Mouse (Mus musculus) left cerebral cortex, postnatal 4 days (tissue): ENCODE data around the gene Cd4. TPM values are rescaled to one million over a fixed set of nuclear protein-coding genes. Genes with fewer than 3 reads are reported as not detected.

ENCODE experiments used
- DNase-seq: peaks from one replicate; pipeline ENCODE4 v3.0.0-alpha.2; 2022
- intact Hi-C: fragments of 180-260 bp; cut with DNase I; formaldehyde crosslinking; loops from one replicate; pipeline ENCODE4 v1.15.1; 2025
- total RNA-seq, 2 experiments: library from RNA; stranded (reverse); gene quantifications; 2 replicates each; pipeline ENCODE4 v1.2.3; 2021

Cd4 gene
- 1 to 10 TPM in 1 of 2 experiments, under 1 TPM in 1; 0.52 to 1.2 TPM for total RNA-seq

DNA sequence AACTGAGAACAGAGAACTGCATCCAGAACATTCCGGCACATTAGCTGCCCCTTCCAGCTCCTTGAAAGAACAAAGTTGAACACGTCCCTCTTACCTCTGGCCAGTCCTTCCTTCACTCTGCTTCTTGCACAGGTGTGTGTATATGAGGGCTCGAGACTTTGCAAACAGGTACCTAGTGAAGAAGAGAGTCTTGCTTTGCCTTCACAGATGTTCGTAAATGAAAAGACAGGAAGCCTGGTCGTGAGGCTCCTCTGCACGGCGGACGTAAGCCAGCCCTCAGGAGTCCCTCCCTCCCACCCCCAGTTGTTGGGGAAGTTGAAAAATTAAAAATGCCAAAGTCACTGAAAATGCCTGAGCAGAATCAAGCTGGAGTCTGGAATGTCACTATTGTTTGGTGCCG lies at the start of gene Cd4:
Cd4 (minus strand) TSS at position 236 of the 400 bp plus-strand sequence.
- intact Hi-C loops: no loop called here
- DNase-seq: no peak

DNA sequence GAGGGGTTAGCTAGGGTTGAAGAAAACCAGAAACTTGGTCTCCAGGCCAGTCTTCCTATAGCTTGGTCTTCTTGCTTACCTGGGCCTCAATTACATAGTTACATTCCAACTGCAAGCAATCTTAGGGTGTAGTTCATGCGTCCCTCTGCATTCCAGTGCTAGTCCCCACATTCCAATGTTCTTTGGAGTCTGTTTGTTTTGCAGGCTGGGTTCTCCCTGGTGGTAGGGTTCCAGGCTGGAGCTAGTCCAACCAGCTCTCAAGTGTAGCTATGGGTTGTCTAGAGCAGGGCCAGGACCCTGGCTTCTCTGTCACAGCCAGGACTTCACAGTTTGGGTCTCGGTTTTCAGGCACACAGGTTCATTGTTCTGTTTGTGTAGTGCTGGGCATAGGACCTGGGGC lies 49.5 kb upstream of the Cd4 start:
- DNase-seq: no peak
- intact Hi-C loops: no loop called here

DNA sequence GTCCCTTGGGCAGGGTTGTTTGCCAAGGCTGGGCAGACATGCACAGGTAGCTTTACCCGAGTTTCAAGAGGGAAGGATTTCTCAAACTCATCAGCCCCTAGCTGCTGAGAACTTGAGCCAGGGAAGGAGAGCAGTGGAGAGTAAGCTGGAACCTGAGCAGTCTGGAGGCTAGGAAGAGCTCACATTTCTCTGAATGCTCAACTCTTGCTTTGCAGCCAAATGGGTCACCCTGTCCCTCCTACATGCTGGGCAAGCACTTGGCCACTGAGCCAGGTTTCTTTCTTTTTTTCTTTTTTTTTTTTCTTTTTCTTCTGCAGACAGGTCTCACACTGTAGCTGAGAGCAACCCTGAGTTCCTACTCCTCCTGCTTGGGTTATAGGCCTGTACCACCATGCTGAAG lies 48.7 kb upstream of the Cd4 start:
- intact Hi-C loops: no loop called here
- DNase-seq: no peak

DNA sequence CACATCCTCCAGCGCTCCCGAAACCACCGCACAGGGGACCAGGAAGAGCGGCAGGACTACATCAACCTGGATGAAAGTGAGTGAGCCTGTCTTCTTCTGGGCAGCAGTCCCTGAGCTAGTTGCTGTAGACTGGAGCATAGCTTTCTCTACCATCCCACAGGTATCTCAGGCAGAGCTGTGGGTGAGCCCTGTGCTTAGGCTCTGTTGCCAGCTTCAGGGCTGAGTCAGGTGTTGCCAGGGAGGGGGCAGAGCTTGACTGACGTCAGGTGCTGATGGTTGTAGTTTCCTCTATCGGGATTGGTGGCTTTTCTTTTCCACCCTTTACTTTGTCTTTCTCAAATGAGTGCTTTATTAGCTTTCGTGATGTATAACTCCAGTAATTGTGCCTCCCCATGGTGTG lies 46.6 kb upstream of the Cd4 start:
- intact Hi-C loops: loop anchor here (5.0 kb wide), 1 partner anchor 72 kb away; the partner anchor contains the start of gene Gpr162
- DNase-seq: no peak

DNA sequence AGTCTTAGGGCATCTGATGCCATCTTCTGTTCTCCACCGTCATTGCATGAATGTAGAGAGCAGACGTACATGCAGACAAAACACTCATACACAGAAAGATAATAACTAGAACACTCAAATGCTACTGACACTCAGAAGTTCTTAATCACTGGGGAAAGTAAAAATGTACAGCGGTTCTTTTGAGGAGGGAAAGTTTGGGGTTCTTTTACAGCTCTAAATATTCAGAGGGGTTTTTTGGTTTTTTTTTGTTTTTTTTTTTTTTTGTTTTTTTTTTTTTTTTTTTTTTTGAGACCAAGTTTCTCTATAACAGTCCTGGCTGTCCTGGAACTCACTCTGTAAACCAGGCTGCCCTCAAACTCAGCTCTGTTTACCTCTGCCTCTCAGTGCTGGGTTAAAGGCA lies 45.1 kb upstream of the Cd4 start:
- intact Hi-C loops: loop anchor here (5.0 kb wide), 1 partner anchor 71 kb away; the partner anchor contains the start of gene Gpr162
- no peak for DNase-seq

DNA sequence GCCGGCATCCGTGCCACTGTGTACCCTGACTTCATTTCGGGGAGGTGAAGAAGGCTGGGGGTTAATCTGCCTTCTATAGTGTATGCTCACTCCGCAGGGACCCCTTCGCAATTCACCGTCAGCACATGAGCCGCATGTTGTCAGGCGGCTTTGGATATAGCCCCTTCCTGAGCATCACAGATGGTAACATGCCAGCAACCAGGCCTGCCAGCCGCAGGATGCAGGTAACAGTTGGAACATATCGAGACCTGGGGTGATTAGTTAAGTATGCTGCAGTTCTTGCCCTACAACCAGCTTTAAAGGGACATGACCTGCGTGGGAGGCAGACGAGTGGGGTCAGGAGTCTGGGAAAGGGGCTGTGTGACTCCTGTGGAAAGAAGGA lies 44.3 kb upstream of the Cd4 start:
- DNase-seq: peak; percentile 35
- intact Hi-C loops: loop anchor here (5.0 kb wide), 1 partner anchor 70 kb away; the partner anchor contains the start of gene Gpr162

DNA sequence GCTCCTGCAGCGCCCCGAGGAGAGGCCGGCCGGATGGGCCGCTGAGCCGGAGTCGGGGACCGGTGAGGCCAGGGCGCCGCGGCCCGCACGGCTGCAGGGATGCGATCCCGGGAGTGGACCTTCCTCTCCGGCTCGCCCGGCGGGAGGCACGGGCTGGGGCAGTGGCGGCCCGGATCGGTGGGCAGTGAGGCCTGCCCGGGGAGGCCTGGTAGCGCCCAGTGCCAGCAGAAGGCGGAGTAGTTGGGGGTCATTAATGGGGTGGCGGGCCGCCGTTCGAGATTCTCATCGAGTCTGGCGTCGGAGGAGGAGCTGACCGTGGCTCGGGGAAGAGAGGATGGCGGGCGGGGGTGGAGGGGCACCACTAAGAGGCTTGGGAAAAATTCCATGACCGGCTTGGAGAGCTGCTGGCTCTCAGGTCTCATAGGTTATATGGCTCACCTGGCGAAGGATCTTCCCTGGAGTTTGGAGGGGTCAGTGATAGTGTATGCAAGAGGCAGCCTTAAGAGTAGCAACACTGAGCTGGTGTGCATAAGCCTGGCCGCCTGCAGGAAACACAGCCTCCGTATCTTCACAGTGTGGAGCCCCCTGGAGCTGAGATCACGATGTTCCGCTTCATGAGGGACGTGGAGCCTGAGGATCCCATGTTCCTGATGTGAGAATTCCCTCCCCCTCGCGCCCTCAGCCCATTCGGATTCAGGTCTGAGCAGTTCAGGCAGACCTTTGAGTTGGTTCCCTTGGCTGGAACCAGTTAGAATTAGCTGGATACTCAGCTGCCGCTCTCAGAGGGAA lies 43.7 kb upstream of the Cd4 start:
- DNase-seq: peak; percentile 40
- intact Hi-C loops: loop anchor here (5.0 kb wide), 1 partner anchor 69 kb away; the partner anchor contains the start of gene Gpr162

DNA sequence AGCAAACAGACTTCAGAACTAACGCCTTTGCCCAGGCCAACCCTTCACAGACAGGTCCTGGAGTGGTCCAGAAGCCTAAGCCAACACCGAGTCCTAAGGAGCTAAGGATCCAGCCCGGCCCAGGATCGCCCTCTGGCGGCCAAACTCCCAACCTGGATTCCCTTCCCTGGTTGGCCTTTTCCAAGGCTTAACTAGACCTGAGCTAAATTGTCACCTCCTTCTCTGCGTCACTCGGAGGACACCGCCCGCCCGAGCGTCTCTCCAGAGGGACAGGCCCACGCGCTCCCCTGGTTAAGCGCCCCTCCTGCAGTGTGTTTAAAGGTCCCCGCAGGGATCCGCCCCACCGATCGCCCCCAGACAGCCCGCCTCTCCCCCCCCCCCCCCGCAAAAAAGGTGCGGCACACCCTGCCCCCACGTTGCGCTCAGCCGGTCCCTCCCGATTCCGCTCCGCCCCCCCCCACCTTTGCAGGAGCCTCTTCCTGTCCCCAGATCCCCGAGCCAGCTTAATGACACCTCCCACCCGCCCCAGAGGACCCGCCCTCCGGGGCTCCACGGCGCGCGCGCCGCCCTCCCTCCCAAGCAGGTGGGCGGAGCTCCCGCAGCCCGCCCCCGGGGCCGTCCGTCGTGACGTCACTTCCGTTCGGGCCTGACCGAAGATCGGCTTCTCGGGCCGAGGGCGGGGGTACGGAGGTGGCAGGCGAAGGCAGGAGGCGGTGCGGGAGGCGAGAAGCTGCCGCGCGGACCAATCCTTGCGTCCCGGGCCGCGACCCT lies 42.9 kb upstream of the Cd4 start, which contains the start of gene Mlf2:
Mlf2 (plus strand) TSS at position 633 of the 771 bp plus-strand sequence.
- intact Hi-C loops: loop anchor here (5.0 kb wide), 1 partner anchor 69 kb away; the partner anchor contains the start of gene Gpr162
- peak; percentile 99 for DNase-seq

DNA sequence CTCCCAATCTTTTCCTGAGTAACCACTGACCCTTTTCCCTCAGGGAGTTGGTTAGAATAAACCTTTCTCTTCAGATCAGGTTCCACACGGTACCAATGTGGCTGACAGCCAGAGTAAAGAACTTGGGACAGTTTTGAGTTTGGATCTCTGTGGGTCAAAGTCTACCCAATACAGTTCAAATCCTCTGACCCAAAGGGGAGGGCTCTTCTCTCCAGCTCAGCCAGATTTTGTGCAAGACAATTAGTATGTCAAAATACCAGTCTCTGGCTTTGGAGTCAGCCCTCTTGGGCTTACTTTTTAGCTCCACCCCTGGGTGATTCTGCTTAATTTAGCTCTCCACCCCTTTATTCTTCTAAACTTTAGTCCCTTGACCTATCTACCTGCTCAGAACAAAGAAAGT lies 42.2 kb upstream of the Cd4 start:
- intact Hi-C loops: loop anchor here (5.0 kb wide), 1 partner anchor 68 kb away; the partner anchor contains the start of gene Gpr162
- no peak for DNase-seq

DNA sequence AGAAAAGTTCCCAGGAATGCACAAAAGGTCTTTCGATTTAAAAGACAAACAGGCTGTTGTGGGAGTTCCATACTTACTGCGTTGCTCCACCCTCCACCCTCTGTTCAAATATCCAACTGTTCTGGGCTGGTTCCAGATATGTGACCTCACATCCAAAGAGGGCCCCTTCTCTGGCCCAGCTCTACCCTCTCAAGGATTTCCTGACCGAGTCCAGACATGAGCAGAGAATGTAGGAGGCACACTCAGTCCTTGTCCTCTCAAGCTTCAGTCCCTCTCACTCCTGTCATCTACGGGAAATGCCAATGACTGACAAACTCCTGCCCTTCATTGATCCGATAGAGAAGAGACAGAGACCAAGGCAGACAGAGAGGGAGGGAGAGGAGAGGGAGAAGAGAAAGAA lies 37.9 kb upstream of the Cd4 start:
- intact Hi-C loops: no loop called here

DNA sequence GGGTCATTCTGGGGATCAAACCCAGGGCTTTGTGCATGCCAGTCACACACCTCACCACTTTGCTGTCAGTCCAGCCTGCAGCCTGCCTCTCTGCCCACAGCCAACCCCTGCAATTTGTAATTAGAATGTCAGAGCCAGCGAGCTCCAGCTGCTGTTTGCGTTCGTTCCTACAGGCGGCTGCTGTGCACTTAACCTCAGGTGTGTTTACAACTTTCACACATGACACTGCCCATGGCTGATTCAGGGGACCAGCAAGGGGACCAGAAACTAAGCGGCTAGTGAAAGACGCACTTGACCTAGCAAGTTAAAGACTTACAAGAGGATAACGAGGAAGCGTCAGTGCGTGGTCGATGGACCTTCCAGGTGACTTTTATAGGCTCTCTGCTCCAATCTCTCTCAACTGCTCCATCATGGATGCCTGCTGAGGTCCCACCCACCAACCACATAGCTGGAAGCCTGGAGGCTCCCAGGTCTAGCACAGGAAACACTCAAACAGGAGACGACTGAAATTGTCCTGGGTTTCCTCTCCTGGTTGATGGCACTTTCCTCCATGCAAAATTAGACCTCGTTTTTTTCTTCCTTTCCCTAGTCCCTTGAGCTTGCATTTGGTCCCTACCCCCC lies 37.3 kb upstream of the Cd4 start:
- no peak for DNase-seq
- intact Hi-C loops: no loop called here

More for the DNA sequence above, 37.9 kb upstream of the Cd4 start:
- no peak for DNase-seq

DNA sequence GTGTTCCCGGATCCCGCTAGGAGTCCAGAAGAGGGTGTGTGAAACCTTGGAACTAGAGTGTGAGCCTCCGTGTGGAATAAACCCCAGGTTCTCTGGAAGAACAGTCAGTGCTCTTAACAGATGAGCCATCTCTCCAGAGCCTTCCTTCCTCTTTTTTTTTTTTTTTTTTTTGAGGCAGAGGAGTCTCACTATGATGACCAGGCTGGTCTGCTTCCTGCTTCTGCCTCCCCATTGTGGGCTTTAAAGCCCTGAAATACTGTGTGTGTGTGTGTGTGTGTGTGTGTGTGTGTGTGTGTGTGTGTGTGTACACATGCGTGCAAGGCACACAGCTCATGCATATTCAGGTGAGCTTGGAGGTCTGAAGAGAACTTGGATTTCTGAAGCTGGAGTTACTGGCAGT lies 33.5 kb upstream of the Cd4 start:
- intact Hi-C loops: no loop called here
- no peak for DNase-seq

DNA sequence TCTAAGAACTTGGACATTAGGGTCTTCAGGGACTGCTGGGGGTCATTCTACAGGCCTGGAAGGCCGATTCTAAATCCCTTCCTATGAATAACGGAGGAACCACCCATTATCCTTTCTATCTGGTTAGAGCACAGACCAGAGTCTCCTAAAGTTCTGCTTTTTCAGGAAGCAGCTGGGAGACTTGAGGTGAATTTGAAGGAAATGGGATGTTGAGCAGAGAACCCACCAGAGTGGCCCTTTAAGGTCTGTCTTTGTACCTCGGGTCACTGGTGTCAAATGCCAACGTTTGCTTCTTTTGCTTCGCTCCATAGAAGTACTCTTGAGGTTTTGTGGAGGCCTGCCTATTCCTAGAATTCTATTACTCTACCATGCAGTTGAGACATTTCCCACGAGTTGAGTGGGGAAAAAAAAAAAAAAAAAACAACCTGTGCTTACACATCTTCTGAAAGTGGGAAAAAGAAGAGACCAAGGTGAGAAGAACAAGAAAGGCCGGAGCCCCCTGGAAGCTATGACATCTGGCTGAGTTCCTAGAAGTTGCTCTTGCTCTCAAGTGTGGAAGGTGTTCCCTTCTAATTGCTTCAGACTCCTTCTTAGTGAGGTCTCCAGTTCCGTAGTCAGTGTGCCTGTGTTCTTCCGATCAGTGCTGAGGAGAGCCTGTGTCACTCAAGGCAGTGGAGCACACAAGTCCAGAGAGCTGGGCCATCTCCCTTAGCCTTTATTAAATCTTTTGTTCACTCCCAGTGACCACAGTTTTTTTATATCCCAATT lies 32.5 kb upstream of the Cd4 start:
- DNase-seq: no peak
- intact Hi-C loops: no loop called here

DNA sequence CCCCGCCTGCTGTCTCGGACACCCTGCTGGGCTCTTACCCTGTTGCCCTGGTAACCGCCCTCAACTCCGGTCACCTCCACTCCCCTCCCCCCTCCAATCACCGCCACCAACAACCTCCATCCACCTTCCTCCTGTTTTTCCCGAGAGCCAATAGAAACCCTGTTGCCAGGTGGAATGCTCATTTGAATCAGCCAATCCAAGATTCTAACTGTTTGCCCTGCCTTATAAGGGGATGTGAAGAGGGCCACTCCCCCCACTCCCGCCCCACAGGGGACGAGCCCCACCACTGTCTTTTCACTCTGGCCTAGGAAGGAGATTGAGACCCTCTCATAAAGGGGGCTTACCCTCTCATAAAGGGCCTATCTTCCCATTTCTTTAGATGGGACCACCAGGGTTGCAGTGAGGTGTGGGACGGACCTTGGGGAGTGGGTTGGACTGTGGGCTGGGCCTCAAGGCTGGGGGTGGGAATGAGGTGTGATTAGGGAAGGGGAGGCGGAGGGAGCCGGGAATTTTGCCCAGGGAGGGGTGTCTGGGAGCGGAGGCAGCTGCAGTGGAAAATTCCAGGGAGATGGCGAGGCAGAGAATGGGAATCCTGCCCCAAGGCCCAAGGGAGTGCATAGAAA lies 31.8 kb upstream of the Cd4 start, which contains the start of gene Ptms:
Ptms (minus strand) TSS at position 409 of the 623 bp plus-strand sequence.
- intact Hi-C loops: no loop called here

DNA sequence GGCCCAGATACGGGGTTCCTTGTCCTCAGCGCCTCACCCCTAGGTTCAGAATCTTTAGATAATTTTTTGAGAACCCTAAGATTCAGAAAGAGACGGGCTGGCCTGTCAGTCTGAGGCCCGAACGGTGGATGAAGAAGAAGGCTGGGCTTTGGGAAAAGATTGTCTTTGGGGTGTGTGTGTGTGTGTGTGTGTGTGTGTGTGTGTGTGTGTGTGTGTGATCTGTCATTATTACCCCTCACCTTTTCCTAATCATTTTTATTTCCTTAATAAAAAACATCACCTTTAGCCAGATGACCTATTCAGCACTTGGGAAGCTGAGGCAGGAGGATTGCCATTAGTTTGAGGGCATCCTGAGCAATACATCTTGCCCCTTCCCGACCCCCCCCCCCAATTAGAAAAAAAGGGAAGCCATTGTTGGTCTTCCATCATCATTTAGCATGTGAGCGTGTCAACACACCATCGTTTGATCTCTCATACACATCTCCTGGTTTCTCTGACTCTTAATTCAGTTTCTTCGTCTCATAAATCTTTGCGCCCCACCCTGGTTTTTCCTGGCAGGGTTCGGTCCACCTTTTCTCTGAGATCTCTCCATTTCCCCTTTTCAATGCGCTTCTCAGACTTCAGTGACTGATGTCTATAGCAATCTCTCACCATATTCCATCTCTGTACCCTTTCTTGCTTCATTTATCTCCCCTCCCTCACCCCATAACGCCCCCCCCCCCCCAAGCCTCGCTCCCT lies 31.0 kb upstream of the Cd4 start:
- intact Hi-C loops: no loop called here
- DNase-seq: no peak

More for the DNA sequence above, 31.8 kb upstream of the Cd4 start, which contains the start of gene Ptms:
- DNase-seq: peak; percentile 98

DNA sequence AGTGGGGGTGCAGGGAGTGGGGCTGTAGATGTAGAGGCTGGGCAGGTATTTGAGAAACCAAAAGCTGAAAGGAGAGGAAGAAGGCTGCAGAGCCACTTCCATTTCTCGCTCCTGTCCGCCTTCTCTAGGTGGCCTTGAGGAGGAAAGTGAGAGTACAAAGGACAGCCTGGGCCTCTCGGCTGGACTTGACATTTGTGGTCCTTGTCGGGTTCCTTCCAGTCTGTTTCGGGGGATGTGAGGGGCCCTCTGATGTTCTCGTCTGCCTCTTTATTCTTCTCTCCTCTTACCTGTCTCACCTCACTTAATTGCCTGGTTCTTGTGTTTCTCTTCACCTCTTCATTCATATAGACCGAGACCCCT lies 30.3 kb upstream of the Cd4 start:
- intact Hi-C loops: no loop called here
- no peak for DNase-seq

DNA sequence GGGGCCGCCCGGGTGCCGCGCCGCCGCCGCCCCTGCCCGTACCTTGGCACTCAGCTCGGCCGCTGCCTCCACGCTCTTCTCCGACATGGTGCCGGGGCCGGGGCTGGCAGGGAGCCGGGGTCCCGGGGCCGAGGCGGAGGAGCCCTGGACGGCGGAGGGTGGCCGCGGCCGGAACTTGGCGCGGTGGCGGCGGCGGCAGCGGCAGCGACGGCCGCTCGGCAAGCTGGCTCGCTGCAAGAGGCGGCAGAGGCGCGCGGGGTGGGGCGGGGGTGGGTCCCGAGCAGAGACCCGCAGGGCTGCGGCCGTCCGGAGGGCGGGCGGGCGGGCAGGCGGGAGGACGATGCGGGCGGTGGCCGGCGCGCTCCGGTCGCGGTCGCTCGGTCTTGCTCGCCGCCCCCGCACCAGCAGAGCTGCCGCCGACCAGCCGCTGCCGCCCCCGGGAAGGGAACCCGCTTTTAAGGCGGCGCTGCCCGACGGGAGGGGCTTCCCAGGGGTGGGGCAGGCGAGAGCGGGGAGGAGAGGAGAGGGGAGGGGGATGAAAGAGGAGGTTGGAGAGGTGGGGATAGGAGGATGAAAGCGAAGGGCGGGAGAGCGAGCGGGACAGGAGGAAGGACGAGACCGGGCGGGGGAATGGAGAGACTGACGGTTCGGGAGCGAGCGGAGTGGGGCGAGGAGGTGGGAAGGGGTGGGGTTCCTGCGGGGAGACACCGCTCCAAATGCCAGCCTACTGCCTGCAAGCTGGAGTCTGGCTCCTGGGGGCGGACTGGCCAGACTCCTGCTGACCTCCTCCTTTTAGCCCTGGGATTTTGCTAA lies 29.7 kb upstream of the Cd4 start:
- intact Hi-C loops: loop anchor here (2.0 kb wide), 1 partner anchor 61 kb away; the partner anchor contains the start of gene P3h3
- peak; percentile 96 for DNase-seq
